Mouse (Mus musculus) embryonic facial prominence, embryonic 14.5 days (tissue): ENCODE measurements around the gene Slc22a14. TPM values are rescaled to one million over a fixed set of nuclear protein-coding genes. Genes with fewer than 3 reads are reported as not detected.
"Not testable (repeated sequence)": the region's sequence is repeated elsewhere in the genome, so short reads cannot be mapped to it uniquely, and the experiment has no call there.

Source experiments
- ATAC-seq: fragments of 200-750 bp; cut with Nextera tagmentation; 2 replicates; pipeline ENCODE4 v1.8.0; 2017; ENCODE audit warnings: low read depth, moderate number of reproducible peaks, moderate TSS enrichment
- DNase-seq: peaks from one replicate; pipeline ENCODE4 v3.0.0-alpha.2; 2015; ENCODE audit warnings: low spot score
- H3K27ac ChIP-seq: fragments of 300-500 bp; sonication (generic); replicated peaks from 2 replicates; pipeline ENCODE4 v1.5.1; 2014; ENCODE audit warnings: low read depth, mild to moderate bottlenecking, low read length, moderate library complexity
- H3K27me3 ChIP-seq: fragments of 300-500 bp; sonication (generic); replicated peaks from 2 replicates; pipeline ENCODE4 v1.6.1; 2014; ENCODE audit warnings: low read length; ENCODE audit not compliant: control insufficient read depth, insufficient read depth
- H3K36me3 ChIP-seq: fragments of 300-500 bp; sonication (generic); 2 replicates; pipeline ENCODE4 v1.6.1; 2014; ENCODE audit warnings: low read length, mixed read lengths; ENCODE audit not compliant: control insufficient read depth, insufficient read depth
- H3K4me1 ChIP-seq: fragments of 300-500 bp; sonication (generic); 2 replicates; pipeline ENCODE4 v1.6.1; 2014; ENCODE audit warnings: antibody characterized with exemption, low read length; ENCODE audit not compliant: control insufficient read depth, insufficient read depth
- H3K4me2 ChIP-seq: fragments of 300-500 bp; sonication (generic); 2 replicates; pipeline ENCODE4 v1.6.1; 2014; ENCODE audit warnings: low read depth, mild to moderate bottlenecking, low read length, moderate library complexity, mixed read lengths
- H3K4me3 ChIP-seq: fragments of 300-500 bp; sonication (generic); 2 replicates; pipeline ENCODE4 v1.5.1; 2014; ENCODE audit warnings: low read depth, mild to moderate bottlenecking, low read length
- H3K9ac ChIP-seq: fragments of 300-500 bp; sonication (generic); 2 replicates; pipeline ENCODE4 v1.6.1; 2014; ENCODE audit warnings: low read depth, mild to moderate bottlenecking, low read length, moderate library complexity, mixed read lengths
- H3K9me3 ChIP-seq: fragments of 300-500 bp; sonication (generic); 2 replicates; pipeline ENCODE4 v1.6.1; 2016; ENCODE audit warnings: low read length; ENCODE audit not compliant: control insufficient read depth
- WGBS: fragments of 180-500 bp; shearing (Covaris S2); extraction: QIAGEN DNeasy Blood & Tissue Kit; methylation state at CpG from one replicate; pipeline ENCODE4 v1.1.7; 2014; 5-methylcytosine and 5-hydroxymethylcytosine counted together
- polyA plus RNA-seq: library from polyadenylated mRNA; unstranded; fragments of >200 nt; fragmentation: Nextera tagmentation; extraction: Ambion mirVana; gene quantifications from 2 replicates; pipeline ENCODE4 v1.2.1, GENCODE M21; 2014

Gene Slc22a14
- polyA plus RNA-seq, 1 experiment from 2014 or later, result not detected

GRCm38 (mm10) chr9:119268120-119268519 lies 97.2 kb downstream of the Slc22a14 start:
- H3K4me1 ChIP-seq, result no peaks in the 10 kb centered on the region
- DNase-seq (no peak), ATAC-seq (no peak)
- H3K4me3 ChIP-seq, result no peak overlapping the region
- WGBS, result 88% methylated on average over 6 of the region's 6 CpGs
- peaks cover 37% of the 10 kb centered on the region for H3K36me3 ChIP-seq
- no peak overlapping the region for H3K4me2 ChIP-seq
- no peaks in the 10 kb centered on the region for H3K9me3 ChIP-seq
- H3K9ac ChIP-seq, result no peak overlapping the region
- H3K27me3 ChIP-seq, result no peaks in the 10 kb centered on the region
- H3K27ac ChIP-seq, result no peak overlapping the region

- ATAC-seq, H3K9ac ChIP-seq, H3K4me1 ChIP-seq, H3K4me3 ChIP-seq, H3K4me2 ChIP-seq, H3K27ac ChIP-seq, H3K27me3 ChIP-seq, H3K9me3 ChIP-seq, DNase-seq: not testable (repeated sequence)
- peaks cover 39% of the 10 kb centered on the region for H3K36me3 ChIP-seq
- 91% methylated on average over 5 of the region's 5 CpGs for WGBS
Observed at GRCm38 (mm10) chr9:119266121-119266395, 99.3 kb downstream of the Slc22a14 start.

GRCm38 (mm10) chr9:119265373-119266120 lies 99.8 kb downstream of the Slc22a14 start:
- not testable (repeated sequence) for H3K4me1 ChIP-seq, H3K27me3 ChIP-seq, DNase-seq, H3K4me2 ChIP-seq, H3K4me3 ChIP-seq, H3K9ac ChIP-seq, H3K27ac ChIP-seq, H3K9me3 ChIP-seq, ATAC-seq
- peaks cover 43% of the 10 kb centered on the region for H3K36me3 ChIP-seq
- WGBS, result 80% methylated on average over 1 of the region's 1 CpGs

- H3K9me3 ChIP-seq, result no peaks in the 10 kb centered on the region
- DNase-seq, result no peak
- H3K4me1 ChIP-seq, result no peaks in the 10 kb centered on the region
- H3K4me3 ChIP-seq, result no peak overlapping the region
- 92% methylated on average over 4 of the region's 4 CpGs for WGBS
- H3K27ac ChIP-seq, result no peak overlapping the region
- no peaks in the 10 kb centered on the region for H3K27me3 ChIP-seq
- H3K4me2 ChIP-seq, result no peak overlapping the region
- no peak overlapping the region for H3K9ac ChIP-seq
- ATAC-seq, result no peak
- H3K36me3 ChIP-seq, result peaks cover 53% of the 10 kb centered on the region
Observed at GRCm38 (mm10) chr9:119263067-119263466, 102.3 kb downstream of the Slc22a14 start.

- ATAC-seq, result no peak
- Histone ChIP-seq H3K4me2 (no peak overlapping the region), H3K9me3 (no peaks in the 10 kb centered on the region), H3K27ac (no peak overlapping the region), H3K27me3 (no peaks in the 10 kb centered on the region), H3K36me3 (peaks cover 49% of the 10 kb centered on the region), H3K4me1 (no peaks in the 10 kb centered on the region), H3K4me3 (no peak overlapping the region), H3K9ac (no peak overlapping the region)
- 96% methylated on average over 2 of the region's 2 CpGs for WGBS
- no peak for DNase-seq
Observed at GRCm38 (mm10) chr9:119260825-119261224, 104.5 kb downstream of the Slc22a14 start.

- 94% methylated on average over 2 of the region's 2 CpGs for WGBS
- DNase-seq (no peak), ATAC-seq (no peak)
- Histone ChIP-seq H3K36me3 (peaks cover 55% of the 10 kb centered on the region), H3K9me3 (no peaks in the 10 kb centered on the region), H3K27me3 (no peaks in the 10 kb centered on the region), H3K4me2 (no peak overlapping the region), H3K4me1 (no peaks in the 10 kb centered on the region), H3K27ac (no peak overlapping the region), H3K9ac (no peak overlapping the region), H3K4me3 (no peak overlapping the region)
Observed at GRCm38 (mm10) chr9:119258785-119259184, 106.6 kb downstream of the Slc22a14 start.

GRCm38 (mm10) chr9:119258128-119258527 lies 107.2 kb downstream of the Slc22a14 start:
- peaks cover 55% of the 10 kb centered on the region for H3K36me3 ChIP-seq
- DNase-seq, result no peak
- H3K27me3 ChIP-seq, result no peaks in the 10 kb centered on the region
- H3K4me3 ChIP-seq, result no peak overlapping the region
- no peak overlapping the region for H3K27ac ChIP-seq
- H3K9me3 ChIP-seq, result no peaks in the 10 kb centered on the region
- WGBS, result 79% methylated on average over 5 of the region's 5 CpGs
- no peak for ATAC-seq
- H3K4me2 ChIP-seq, result no peak overlapping the region
- no peak overlapping the region for H3K9ac ChIP-seq
- H3K4me1 ChIP-seq, result no peaks in the 10 kb centered on the region

GRCm38 (mm10) chr9:119256161-119256560 lies 109.2 kb downstream of the Slc22a14 start:
- Histone ChIP-seq H3K4me3 (no peak overlapping the region), H3K27ac (no peak overlapping the region), H3K27me3 (no peaks in the 10 kb centered on the region), H3K9ac (no peak overlapping the region), H3K4me1 (no peaks in the 10 kb centered on the region), H3K4me2 (no peak overlapping the region), H3K9me3 (no peaks in the 10 kb centered on the region), H3K36me3 (peaks cover 65% of the 10 kb centered on the region)
- ATAC-seq, result no peak
- DNase-seq, result no peak
- 98% methylated on average over 12 of the region's 12 CpGs for WGBS

GRCm38 (mm10) chr9:119255096-119255495 lies 110.3 kb downstream of the Slc22a14 start:
- no peaks in the 10 kb centered on the region for H3K4me1 ChIP-seq
- H3K9me3 ChIP-seq, result no peaks in the 10 kb centered on the region
- WGBS, result 100% methylated on average over 1 of the region's 1 CpGs
- no peak overlapping the region for H3K4me2 ChIP-seq
- H3K36me3 ChIP-seq, result peaks cover 64% of the 10 kb centered on the region
- no peak overlapping the region for H3K27ac ChIP-seq
- H3K9ac ChIP-seq, result no peak overlapping the region
- DNase-seq (no peak), ATAC-seq (no peak)
- no peak overlapping the region for H3K4me3 ChIP-seq
- H3K27me3 ChIP-seq, result no peaks in the 10 kb centered on the region
